Mouse (Mus musculus) stomach, embryonic 16.5 days (tissue): ENCODE measurements around the gene Gpr108. TPM values are rescaled to one million over a fixed set of nuclear protein-coding genes. Genes with fewer than 3 reads are reported as not detected.

Experiments
- ATAC-seq: fragments of 200-750 bp; cut with Nextera tagmentation; 2 replicates; pipeline ENCODE4 v1.8.0; 2017; ENCODE audit warnings: moderate number of reproducible peaks, moderate TSS enrichment; ENCODE audit not compliant: insufficient read depth, low FRiP score
- H3K27ac ChIP-seq: fragments of 300-500 bp; sonication (generic); 2 replicates; pipeline ENCODE4 v1.5.1; 2014; ENCODE audit warnings: low read length
- H3K27me3 ChIP-seq: fragments of 300-500 bp; sonication (generic); 2 replicates; pipeline ENCODE4 v1.6.1; 2014; ENCODE audit warnings: low read length, control low read depth, mixed read lengths; ENCODE audit not compliant: control insufficient read depth, insufficient read depth
- H3K36me3 ChIP-seq: fragments of 300-500 bp; sonication (generic); 2 replicates; pipeline ENCODE4 v1.6.1; 2014; ENCODE audit warnings: low read length; ENCODE audit not compliant: control insufficient read depth, insufficient read depth
- H3K4me1 ChIP-seq: fragments of 300-500 bp; sonication (generic); 2 replicates; pipeline ENCODE4 v1.6.1; 2014; ENCODE audit warnings: low read length, control low read depth, mixed read lengths; ENCODE audit not compliant: control insufficient read depth, insufficient read depth
- H3K4me2 ChIP-seq: fragments of 300-500 bp; sonication (generic); 2 replicates; pipeline ENCODE4 v1.6.1; 2014; ENCODE audit warnings: low read depth, low read length, mixed read lengths
- H3K4me3 ChIP-seq: fragments of 300-500 bp; sonication (generic); replicated peaks from 2 replicates; pipeline ENCODE4 v1.5.1; 2014; ENCODE audit warnings: mild to moderate bottlenecking, low read length
- H3K9ac ChIP-seq: fragments of 300-500 bp; sonication (generic); 2 replicates; pipeline ENCODE4 v1.6.1; 2014; ENCODE audit warnings: low read length
- H3K9me3 ChIP-seq: fragments of 300-500 bp; sonication (generic); replicated peaks from 2 replicates; pipeline ENCODE4 v1.6.1; 2016; ENCODE audit warnings: low read length, control low read depth; ENCODE audit not compliant: control insufficient read depth
- WGBS: fragments of 180-500 bp; shearing (Covaris S2); extraction: QIAGEN DNeasy Blood & Tissue Kit; methylation state at CpG from one replicate; pipeline ENCODE4 v1.1.7; 2014; 5-methylcytosine and 5-hydroxymethylcytosine counted together
- polyA plus RNA-seq: library from polyadenylated mRNA; unstranded; fragments of >200 nt; fragmentation: Nextera tagmentation; extraction: Ambion mirVana; gene quantifications from 2 replicates; pipeline ENCODE4 v1.2.1, GENCODE M21; 2015

The Gpr108 gene
- polyA plus RNA-seq, 1 experiment from 2014 or later: 50.0 TPM

GRCm38 (mm10) chr17:57261796-57262195 is 13.6 kb upstream of the Gpr108 start:
- Histone ChIP-seq H3K9ac (no peak overlapping the region), H3K4me3 (no peak overlapping the region), H3K9me3 (no peaks in the 10 kb centered on the region), H3K27ac (no peak overlapping the region), H3K36me3 (peaks cover 14% of the 10 kb centered on the region), H3K4me2 (no peak overlapping the region), H3K27me3 (no peaks in the 10 kb centered on the region), H3K4me1 (peaks cover 13% of the 10 kb centered on the region)
- WGBS: 23% methylated on average over 1 of the region's 1 CpGs
- ATAC-seq: no peak

- Histone ChIP-seq H3K4me3 (no peak overlapping the region), H3K27me3 (no peaks in the 10 kb centered on the region), H3K9ac (no peak overlapping the region), H3K27ac (no peak overlapping the region), H3K4me2 (no peak overlapping the region), H3K36me3 (peaks cover 19% of the 10 kb centered on the region), H3K4me1 (peaks cover 13% of the 10 kb centered on the region), H3K9me3 (no peaks in the 10 kb centered on the region)
- WGBS: 96% methylated on average over 4 of the region's 4 CpGs
- ATAC-seq: no peak
Observed at GRCm38 (mm10) chr17:57261286-57261685, 13.0 kb upstream of the Gpr108 start.

GRCm38 (mm10) chr17:57260351-57260750 is 12.1 kb upstream of the Gpr108 start:
- H3K27ac ChIP-seq: no peak overlapping the region
- WGBS: 85% methylated on average over 9 of the region's 9 CpGs
- H3K4me1 ChIP-seq: peaks cover 8% of the 10 kb centered on the region
- ATAC-seq: no peak
- no peaks in the 10 kb centered on the region for H3K27me3 ChIP-seq
- H3K9ac ChIP-seq: no peak overlapping the region
- H3K4me2 ChIP-seq: no peak overlapping the region
- no peak overlapping the region for H3K4me3 ChIP-seq
- H3K36me3 ChIP-seq: peaks cover 19% of the 10 kb centered on the region
- H3K9me3 ChIP-seq: no peaks in the 10 kb centered on the region

- H3K4me1 ChIP-seq: peaks cover 2% of the 10 kb centered on the region
- no peak overlapping the region for H3K4me2 ChIP-seq
- H3K9ac ChIP-seq: no peak overlapping the region
- ATAC-seq: no peak
- no peaks in the 10 kb centered on the region for H3K27me3 ChIP-seq
- 85% methylated on average over 8 of the region's 8 CpGs for WGBS
- no peak overlapping the region for H3K4me3 ChIP-seq
- H3K9me3 ChIP-seq: no peaks in the 10 kb centered on the region
- peaks cover 26% of the 10 kb centered on the region for H3K36me3 ChIP-seq
- H3K27ac ChIP-seq: no peak overlapping the region
Observed at GRCm38 (mm10) chr17:57259742-57260141, 11.5 kb upstream of the Gpr108 start.

- no peaks in the 10 kb centered on the region for H3K4me1 ChIP-seq
- 93% methylated on average over 3 of the region's 3 CpGs for WGBS
- ATAC-seq: no peak
- peaks cover 34% of the 10 kb centered on the region for H3K36me3 ChIP-seq
- H3K27ac ChIP-seq: no peak overlapping the region
- H3K9me3 ChIP-seq: no peaks in the 10 kb centered on the region
- no peak overlapping the region for H3K4me2 ChIP-seq
- H3K4me3 ChIP-seq: no peak overlapping the region
- H3K9ac ChIP-seq: no peak overlapping the region
- H3K27me3 ChIP-seq: no peaks in the 10 kb centered on the region
Observed at GRCm38 (mm10) chr17:57258191-57258590, 9.9 kb upstream of the Gpr108 start.

GRCm38 (mm10) chr17:57256921-57257485 is 8.8 kb upstream of the Gpr108 start:
- Histone ChIP-seq H3K36me3 (peaks cover 34% of the 10 kb centered on the region), H3K4me1 (no peaks in the 10 kb centered on the region), H3K9me3 (no peaks in the 10 kb centered on the region), H3K27me3 (no peaks in the 10 kb centered on the region), H3K9ac (no peak overlapping the region), H3K4me3 (no peak overlapping the region), H3K27ac (no peak overlapping the region), H3K4me2 (no peak overlapping the region)
- no peak for ATAC-seq
- 94% methylated on average over 22 of the region's 22 CpGs for WGBS

GRCm38 (mm10) chr17:57255354-57255753 is 7.1 kb upstream of the Gpr108 start:
- 89% methylated on average over 14 of the region's 14 CpGs for WGBS
- H3K4me2 ChIP-seq: no peak overlapping the region
- H3K4me1 ChIP-seq: peaks cover 11% of the 10 kb centered on the region
- no peaks in the 10 kb centered on the region for H3K27me3 ChIP-seq
- H3K27ac ChIP-seq: no peak overlapping the region
- H3K9ac ChIP-seq: no peak overlapping the region
- H3K9me3 ChIP-seq: no peaks in the 10 kb centered on the region
- H3K4me3 ChIP-seq: no peak overlapping the region
- peaks cover 21% of the 10 kb centered on the region for H3K36me3 ChIP-seq
- ATAC-seq: no peak

GRCm38 (mm10) chr17:57253306-57253705 is 5.1 kb upstream of the Gpr108 start:
- no peak for ATAC-seq
- no peak overlapping the region for H3K9ac ChIP-seq
- 57% methylated on average over 6 of the region's 6 CpGs for WGBS
- no peaks in the 10 kb centered on the region for H3K9me3 ChIP-seq
- H3K4me2 ChIP-seq: no peak overlapping the region
- no peaks in the 10 kb centered on the region for H3K27me3 ChIP-seq
- peaks cover 19% of the 10 kb centered on the region for H3K4me1 ChIP-seq
- peaks cover 21% of the 10 kb centered on the region for H3K36me3 ChIP-seq
- H3K4me3 ChIP-seq: no peak overlapping the region
- no peak overlapping the region for H3K27ac ChIP-seq

- H3K4me2 ChIP-seq: no peak overlapping the region
- ATAC-seq: no peak
- H3K9me3 ChIP-seq: no peaks in the 10 kb centered on the region
- WGBS: 88% methylated on average over 3 of the region's 3 CpGs
- 0 out of 2 replicates have a peak overlapping the region, but pooled peaks have one; percentile 85 for H3K9ac ChIP-seq
- H3K27me3 ChIP-seq: no peaks in the 10 kb centered on the region
- peaks cover 24% of the 10 kb centered on the region for H3K4me1 ChIP-seq
- H3K27ac ChIP-seq: no peak overlapping the region
- H3K4me3 ChIP-seq: no peak overlapping the region
- peaks cover 16% of the 10 kb centered on the region for H3K36me3 ChIP-seq
Observed at GRCm38 (mm10) chr17:57251431-57251830, 3.2 kb upstream of the Gpr108 start.
